9 mouse cellular contexts compared by ENCODE assay signal in genomic region chr9:121671300-121671699, GRCm38 (mm10). TPM values are rescaled to one million over a fixed set of nuclear protein-coding genes. Genes with fewer than 3 reads are reported as not detected.
DNase-seq lines count a peak whose midpoint lies in the region; ATAC-seq and TF ChIP-seq lines count a peak whose summit lies in the region.
"Had no signal": no experiment of that assay in that cellular context is flagged by ENCODE, and none has a peak within 500 bp of the region (broad histone marks: within the 10 kb centered on the region; RNA-seq: fewer than 3 reads in every experiment).

No protein-coding gene starts in this region.

- peak; percentile 66 for TF ChIP-seq CTCF in forebrain, postnatal 0 days (IDR thresholded peaks at IDR 0.05; ENCODE audit: low read depth)
- TF ChIP-seq CTCF in hindbrain, postnatal 0 days (IDR thresholded peaks at IDR 0.05; ENCODE audit: low read depth): peak; percentile 86

- DNase-seq in forebrain, postnatal 0 days: peak; percentile 55
- DNase-seq in spleen, postnatal 36 days (ENCODE audit: low spot score in 2 of 2): peak; percentile 32 to 33
- DNase-seq in spleen, adult 12 weeks (ENCODE audit: low spot score): no peak
- peak; percentile 75 for DNase-seq in cerebellum, adult 9-10 months
- peak; percentile 81 for DNase-seq in hindbrain, postnatal 0 days (ENCODE audit: low spot score)
- DNase-seq in lung, postnatal 36 days: peak; percentile 76

- 21% methylated on average over 7 of the region's 7 CpGs for WGBS in forebrain, postnatal 0 days
- 25% methylated on average over 7 of the region's 7 CpGs for WGBS in forebrain, embryonic 16.5 days
- 22% methylated on average over 7 of the region's 7 CpGs for WGBS in hindbrain, postnatal 0 days

- H3K9me3 ChIP-seq in forebrain, postnatal 0 days (ENCODE audit: low read length): no peaks in the 10 kb centered on the region
- no peaks in the 10 kb centered on the region for H3K9me3 ChIP-seq in forebrain, embryonic 16.5 days (ENCODE audit: control insufficient read depth, low read length)
- no peaks in the 10 kb centered on the region for H3K9me3 ChIP-seq in hindbrain, postnatal 0 days (ENCODE audit: low read length)
- H3K9me3 ChIP-seq: limb, embryonic 12.5 days had no signal

- no peaks in the 10 kb centered on the region for H3K27me3 ChIP-seq in forebrain, postnatal 0 days (ENCODE audit: insufficient read depth, low read length)
- H3K27me3 ChIP-seq in forebrain, embryonic 16.5 days (replicated peaks; ENCODE audit: control insufficient read depth, insufficient read depth, low read length): peaks cover 5% of the 10 kb centered on the region
- H3K27me3 ChIP-seq in hindbrain, postnatal 0 days (ENCODE audit: insufficient read depth, low read length): no peaks in the 10 kb centered on the region

- no peak overlapping the region for H3K4me2 ChIP-seq in forebrain, postnatal 0 days (ENCODE audit: low read depth)
- H3K4me2 ChIP-seq in forebrain, embryonic 16.5 days (ENCODE audit: low read length): no peak overlapping the region
- H3K4me2 ChIP-seq in hindbrain, postnatal 0 days (ENCODE audit: low read depth, low read length): no peak overlapping the region
- H3K4me2 ChIP-seq: limb, embryonic 12.5 days had no signal

- H3K4me3 ChIP-seq in forebrain, postnatal 0 days (ENCODE audit: low read depth, low read length): no peak overlapping the region
- H3K4me3 ChIP-seq in forebrain, embryonic 16.5 days (replicated peaks; ENCODE audit: low read length): no peak overlapping the region
- H3K4me3 ChIP-seq in hindbrain, postnatal 0 days (ENCODE audit: low read length): no peak overlapping the region
- H3K4me3 ChIP-seq: limb, embryonic 12.5 days had no signal

- ATAC-seq in forebrain, postnatal 0 days: no peak
- no peak for ATAC-seq in forebrain, embryonic 16.5 days
- ATAC-seq in hindbrain, postnatal 0 days: peak; percentile 34; the same call in 1 of the 2 replicates
- no peak for ATAC-seq in inflammation-experienced regulatory T-cells, adult 6 months

- H3K36me3 ChIP-seq in forebrain, postnatal 0 days (ENCODE audit: insufficient read depth): no peaks in the 10 kb centered on the region
- no peaks in the 10 kb centered on the region for H3K36me3 ChIP-seq in forebrain, embryonic 16.5 days (ENCODE audit: control insufficient read depth, insufficient read depth)
- H3K36me3 ChIP-seq in hindbrain, postnatal 0 days (ENCODE audit: insufficient read depth, low read length): no peaks in the 10 kb centered on the region
- H3K36me3 ChIP-seq: limb, embryonic 12.5 days had no signal

- H3K4me1 ChIP-seq in forebrain, postnatal 0 days (ENCODE audit: insufficient read depth): peaks cover 12% of the 10 kb centered on the region; the same call in 1 of the 2 replicates
- H3K4me1 ChIP-seq in forebrain, embryonic 16.5 days (replicated peaks; ENCODE audit: control insufficient read depth, insufficient read depth, low read length): peaks cover 32% of the 10 kb centered on the region
- 0 out of 2 replicates have a peak, but pooled peaks cover 4% of the 10 kb centered on the region for H3K4me1 ChIP-seq in hindbrain, postnatal 0 days (ENCODE audit: insufficient read depth, low read length)

- H3K9ac ChIP-seq in forebrain, postnatal 0 days: no peak overlapping the region
- H3K9ac ChIP-seq in forebrain, embryonic 16.5 days (replicated peaks; ENCODE audit: low read depth, low read length): no peak overlapping the region
- H3K9ac ChIP-seq in hindbrain, postnatal 0 days (replicated peaks; ENCODE audit: low read length): no peak overlapping the region
- H3K9ac ChIP-seq: limb, embryonic 12.5 days had no signal

- H3K27ac ChIP-seq in forebrain, postnatal 0 days (ENCODE audit: low read depth, low read length): no peak overlapping the region
- H3K27ac ChIP-seq in forebrain, embryonic 16.5 days (ENCODE audit: low read length): no peak overlapping the region
- no peak overlapping the region for H3K27ac ChIP-seq in hindbrain, postnatal 0 days
- H3K27ac ChIP-seq: limb, embryonic 12.5 days had no signal

RNA-seq across cellular contexts. Expression of gene Vipr1, which starts 28.8 kb away (rescaled TPM):
- 0.48 and 1.5 TPM in 2 replicates for total RNA-seq in forebrain, postnatal 0 days (2014; rRNA removed)
- polyA plus RNA-seq in forebrain, postnatal 0 days (2015; fragmentation: Nextera tagmentation; extraction: Ambion mirVana): 0.34 and 0.89 TPM in 2 replicates
- polyA plus RNA-seq in forebrain, embryonic 16.5 days (2015; fragmentation: Nextera tagmentation; extraction: Ambion mirVana): 0.65 and 1.1 TPM in 2 replicates
- total RNA-seq in hindbrain, postnatal 0 days (2014; rRNA removed): 1.3 and 1.4 TPM in 2 replicates
- 0.38 and 0.51 TPM in 2 replicates for polyA plus RNA-seq in hindbrain, postnatal 0 days (2015; fragmentation: Nextera tagmentation; extraction: Ambion mirVana)
- polyA plus RNA-seq in inflammation-experienced regulatory T-cells, adult 6 months (2017; shearing (Covaris generic)): 1 to 10 TPM in 2 of 3 experiments, under 1 TPM in 1; 0.98 to 2.4 (median 1.8) TPM

RNA-seq across cellular contexts. Expression of gene Lyzl4, which starts 29.4 kb away (rescaled TPM):
- 0.46 TPM in 1 of 2 replicates, not detected in the other for total RNA-seq in forebrain, postnatal 0 days (2014; rRNA removed)
- 0.25 TPM in 1 of 2 replicates, not detected in the other for polyA plus RNA-seq in forebrain, postnatal 0 days (2015; fragmentation: Nextera tagmentation; extraction: Ambion mirVana)
- polyA plus RNA-seq in forebrain, embryonic 16.5 days (2015; fragmentation: Nextera tagmentation; extraction: Ambion mirVana): not detected in 2 replicates
- total RNA-seq in hindbrain, postnatal 0 days (2014; rRNA removed): not detected in 2 replicates
- polyA plus RNA-seq in hindbrain, postnatal 0 days (2015; fragmentation: Nextera tagmentation; extraction: Ambion mirVana): 0.23 and 0.46 TPM in 2 replicates
- not detected for polyA plus RNA-seq in inflammation-experienced regulatory T-cells, adult 6 months (2017; shearing (Covaris generic))
- polyA plus RNA-seq: limb, embryonic 12.5 days had no signal

RNA-seq across cellular contexts. Expression of gene Sec22c, which starts 34.0 kb away (rescaled TPM):
- 21.2 and 24.8 TPM in 2 replicates for total RNA-seq in forebrain, postnatal 0 days (2014; rRNA removed)
- 22.2 and 36.3 TPM in 2 replicates for polyA plus RNA-seq in forebrain, postnatal 0 days (2015; fragmentation: Nextera tagmentation; extraction: Ambion mirVana)
- 37.9 and 40.0 TPM in 2 replicates for polyA plus RNA-seq in forebrain, embryonic 16.5 days (2015; fragmentation: Nextera tagmentation; extraction: Ambion mirVana)
- 19.0 and 25.2 TPM in 2 replicates for total RNA-seq in hindbrain, postnatal 0 days (2014; rRNA removed)
- 26.2 and 28.6 TPM in 2 replicates for polyA plus RNA-seq in hindbrain, postnatal 0 days (2015; fragmentation: Nextera tagmentation; extraction: Ambion mirVana)
- 10 to 100 TPM in 2 of 3 experiments, 1 to 10 TPM in 1; 9.1 to 19.1 (median 17.1) TPM for polyA plus RNA-seq in inflammation-experienced regulatory T-cells, adult 6 months (2017; shearing (Covaris generic))

RNA-seq across cellular contexts. Expression of gene Ss18l2, which starts 38.8 kb away (rescaled TPM):
- total RNA-seq in forebrain, postnatal 0 days (2014; rRNA removed): 69.5 and 104 TPM in 2 replicates
- 185 and 241 TPM in 2 replicates for polyA plus RNA-seq in forebrain, postnatal 0 days (2015; fragmentation: Nextera tagmentation; extraction: Ambion mirVana)
- 133 and 142 TPM in 2 replicates for polyA plus RNA-seq in forebrain, embryonic 16.5 days (2015; fragmentation: Nextera tagmentation; extraction: Ambion mirVana)
- 62.4 and 62.6 TPM in 2 replicates for total RNA-seq in hindbrain, postnatal 0 days (2014; rRNA removed)
- polyA plus RNA-seq in hindbrain, postnatal 0 days (2015; fragmentation: Nextera tagmentation; extraction: Ambion mirVana): 231 and 246 TPM in 2 replicates
- 10 to 100 TPM; 45.5 to 68.0 (median 63.4) TPM for polyA plus RNA-seq in inflammation-experienced regulatory T-cells, adult 6 months (2017; shearing (Covaris generic))

RNA-seq across cellular contexts. Expression of gene Nktr, which starts 47.7 kb away (rescaled TPM):
- total RNA-seq in forebrain, postnatal 0 days (2014; rRNA removed): 79.8 and 97.3 TPM in 2 replicates
- polyA plus RNA-seq in forebrain, postnatal 0 days (2015; fragmentation: Nextera tagmentation; extraction: Ambion mirVana): 31.3 and 43.2 TPM in 2 replicates
- 59.1 and 60.4 TPM in 2 replicates for polyA plus RNA-seq in forebrain, embryonic 16.5 days (2015; fragmentation: Nextera tagmentation; extraction: Ambion mirVana)
- 68.7 and 76.6 TPM in 2 replicates for total RNA-seq in hindbrain, postnatal 0 days (2014; rRNA removed)
- 47.1 and 50.4 TPM in 2 replicates for polyA plus RNA-seq in hindbrain, postnatal 0 days (2015; fragmentation: Nextera tagmentation; extraction: Ambion mirVana)
- 100 to 1,000 TPM; 108 to 126 (median 117) TPM for polyA plus RNA-seq in inflammation-experienced regulatory T-cells, adult 6 months (2017; shearing (Covaris generic))
